Mouse (Mus musculus): ENCODE data around the gene Faap24.
A peak's percentile ranks its signal among the peaks of the same experiment; 100 is the strongest.

Faap24 gene

GRCm38 (mm10) chr7:35396542-35397168, at the start of gene Faap24, which contains the start of gene Cep89:
Gene Faap24, minus strand, starts transcription at chr7:35396836.
Gene Cep89, plus strand, starts transcription at chr7:35397035.
- peak; percentile 82 to 87 for DNase-seq

GRCm38 (mm10) chr7:35435266-35435665, 38.6 kb upstream of the Faap24 start:
- no peak for DNase-seq

GRCm38 (mm10) chr7:35428146-35428545, 31.5 kb upstream of the Faap24 start:
- DNase-seq = no peak

GRCm38 (mm10) chr7:35423071-35423470, 26.4 kb upstream of the Faap24 start:
- DNase-seq = no peak

GRCm38 (mm10) chr7:35416654-35416948, 20.0 kb upstream of the Faap24 start:
- DNase-seq = no peak

- DNase-seq = peak in 1 of 2 experiments; percentile 22
Observed at GRCm38 (mm10) chr7:35415801-35416653, 19.4 kb upstream of the Faap24 start.

- DNase-seq = no peak
Observed at GRCm38 (mm10) chr7:35415226-35415625, 18.6 kb upstream of the Faap24 start.

- no peak for DNase-seq
Observed at GRCm38 (mm10) chr7:35401169-35401568, 4.5 kb upstream of the Faap24 start.

- no peak for DNase-seq
Observed at GRCm38 (mm10) chr7:35395734-35396456, 741 bp downstream of the Faap24 start.

GRCm38 (mm10) chr7:35392935-35393334, 3.7 kb downstream of the Faap24 start:
- DNase-seq = no peak

GRCm38 (mm10) chr7:35388694-35389093, 7.9 kb downstream of the Faap24 start:
- no peak for DNase-seq

- DNase-seq = no peak
Observed at GRCm38 (mm10) chr7:35386525-35386952, 10.1 kb downstream of the Faap24 start.

- DNase-seq = no peak
Observed at GRCm38 (mm10) chr7:35382706-35383353, 13.8 kb downstream of the Faap24 start.

GRCm38 (mm10) chr7:35381861-35382260, 14.8 kb downstream of the Faap24 start:
- DNase-seq = no peak

GRCm38 (mm10) chr7:35380351-35380750, 16.3 kb downstream of the Faap24 start:
- DNase-seq = no peak

- DNase-seq = no peak
Observed at GRCm38 (mm10) chr7:35379492-35380119, 17.0 kb downstream of the Faap24 start.

- DNase-seq = no peak
Observed at GRCm38 (mm10) chr7:35376623-35377022, 20.0 kb downstream of the Faap24 start.

GRCm38 (mm10) chr7:35374265-35374664, 22.4 kb downstream of the Faap24 start:
- no peak for DNase-seq

GRCm38 (mm10) chr7:35373146-35373989, 23.3 kb downstream of the Faap24 start:
- DNase-seq = no peak

- no peak for DNase-seq
Observed at GRCm38 (mm10) chr7:35372483-35373017, 24.1 kb downstream of the Faap24 start.

- no peak for DNase-seq
Observed at GRCm38 (mm10) chr7:35371096-35371495, 25.5 kb downstream of the Faap24 start.
